Mouse (Mus musculus) frontal cortex, postnatal 14 days (tissue): ENCODE results near the gene Nlrp4b.
"Not testable (repeated sequence)": the region's sequence is repeated elsewhere in the genome, so short reads cannot be mapped to it uniquely, and the experiment has no call there.

Experiments
- DNase-seq, 2 experiments: peaks; one replicate each; pipeline ENCODE4 v3.0.0; 2022; ENCODE audit warnings: low spot score in 2 of 2

Nlrp4b gene

GRCm38 (mm10) chr7:10687489-10687888, at the start of gene Nlrp4b:
TSS of gene Nlrp4b (plus strand) at chr7:10687789.
- no peak for DNase-seq

- DNase-seq, result no peak
Observed at GRCm38 (mm10) chr7:10754264-10754663, 66.7 kb downstream of the Nlrp4b start, which contains the start of gene Vmn1r71. TSS of gene Vmn1r71 (minus strand) at chr7:10754364.

GRCm38 (mm10) chr7:10757551-10757950, 70.0 kb downstream of the Nlrp4b start:
- not testable (repeated sequence) for DNase-seq
